Mouse (Mus musculus) heart, embryonic 15.5 days (tissue): ENCODE measurements around the gene Spen. TPM values are rescaled to one million over a fixed set of nuclear protein-coding genes. Genes with fewer than 3 reads are reported as not detected.

Source experiments
- ATAC-seq: fragments of 200-750 bp; cut with Nextera tagmentation; replicated peaks from 2 replicates; pipeline ENCODE4 v1.8.0; 2017; ENCODE audit warnings: low read depth, moderate TSS enrichment; ENCODE audit not compliant: insufficient number of reproducible peaks, insufficient read depth, low FRiP score
- H3K27ac ChIP-seq: fragments of 300-500 bp; sonication (generic); 2 replicates; pipeline ENCODE4 v1.5.1; 2015; ENCODE audit warnings: mild to moderate bottlenecking, inconsistent platforms
- H3K27me3 ChIP-seq: fragments of 300-500 bp; sonication (generic); 2 replicates; pipeline ENCODE4 v1.6.1; 2015; ENCODE audit warnings: inconsistent platforms
- H3K36me3 ChIP-seq: fragments of 300-500 bp; sonication (generic); 2 replicates; pipeline ENCODE4 v1.6.1; 2015; ENCODE audit warnings: mild to moderate bottlenecking, inconsistent platforms
- H3K4me1 ChIP-seq: fragments of 300-500 bp; sonication (generic); replicated peaks from 2 replicates; pipeline ENCODE4 v1.6.1; 2015; ENCODE audit warnings: inconsistent platforms
- H3K4me2 ChIP-seq: fragments of 300-500 bp; sonication (generic); 2 replicates; pipeline ENCODE4 v1.6.1; 2015; ENCODE audit warnings: inconsistent platforms, mild to moderate bottlenecking, moderate library complexity
- H3K4me3 ChIP-seq: fragments of 300-500 bp; sonication (generic); 2 replicates; pipeline ENCODE4 v1.5.1; 2015; ENCODE audit warnings: mild to moderate bottlenecking, inconsistent platforms
- H3K9ac ChIP-seq: fragments of 300-500 bp; sonication (generic); 2 replicates; pipeline ENCODE4 v1.6.1; 2015; ENCODE audit warnings: mild to moderate bottlenecking, inconsistent platforms
- H3K9me3 ChIP-seq: fragments of 300-500 bp; sonication (generic); replicated peaks from 2 replicates; pipeline ENCODE4 v1.6.1; 2016; ENCODE audit warnings: inconsistent platforms
- WGBS: fragments of 180-500 bp; shearing (Covaris S2); methylation state at CpG from one replicate; pipeline ENCODE4 v1.1.7; 2015; ENCODE audit warnings: mixed read lengths; 5-methylcytosine and 5-hydroxymethylcytosine counted together
- polyA plus RNA-seq: library from polyadenylated mRNA; unstranded; fragments of >200 nt; fragmentation: Nextera tagmentation; extraction: Ambion mirVana; gene quantifications from 2 replicates; pipeline ENCODE4 v1.2.1, GENCODE M21; 2015

The Spen gene
- polyA plus RNA-seq, 1 experiment from 2014 or later: 6.3 TPM

DNA sequence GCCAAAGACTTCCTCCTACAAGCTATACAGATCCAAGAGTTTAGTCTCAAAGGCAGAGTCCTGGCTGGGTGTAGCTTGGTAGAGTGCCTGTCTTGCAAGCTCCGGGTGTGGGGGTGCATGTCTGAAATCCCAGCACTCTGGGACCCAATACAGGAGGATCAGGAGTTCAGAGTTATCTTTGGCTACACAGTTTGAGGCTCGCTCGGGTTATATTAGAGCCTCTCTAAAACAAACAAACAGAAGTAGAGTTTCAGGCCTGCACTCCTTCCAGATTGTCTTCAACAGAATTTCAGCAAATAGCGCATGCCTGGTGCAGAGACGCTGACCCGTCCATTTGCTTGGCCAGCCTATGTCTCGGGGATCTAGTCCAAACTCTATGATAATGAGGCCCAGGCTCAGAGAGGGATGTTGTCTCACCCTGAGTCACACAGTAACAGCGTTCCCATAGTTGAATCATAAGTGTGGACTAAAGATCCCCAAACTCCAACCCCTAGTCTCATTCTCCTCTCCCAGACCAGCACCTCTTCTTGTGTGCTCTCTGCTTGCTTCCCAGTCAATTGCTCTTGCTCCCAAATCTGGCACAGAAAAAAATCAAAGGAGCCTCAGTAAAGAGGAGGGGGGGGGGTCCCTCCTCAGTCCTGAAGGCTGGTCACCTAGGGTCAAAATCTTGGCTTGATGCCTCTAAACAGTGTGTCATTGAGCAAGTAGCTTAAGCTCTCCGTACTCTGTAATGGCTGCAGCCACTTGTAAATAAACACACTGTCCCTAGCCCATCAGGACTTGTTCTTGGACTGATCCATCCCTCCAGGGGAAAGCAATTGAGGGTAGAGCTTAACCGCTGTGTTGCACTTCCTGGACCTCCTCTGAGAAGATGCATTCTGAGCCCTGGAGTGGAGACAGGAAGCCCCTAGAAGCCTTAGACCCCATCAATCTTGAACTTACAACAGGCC is 111.3 kb downstream of the Spen start:
- H3K4me1 ChIP-seq: peaks cover 32% of the 10 kb centered on the region
- H3K27ac ChIP-seq: peak overlapping the region; percentile 97
- H3K9me3 ChIP-seq: no peaks in the 10 kb centered on the region
- peak overlapping the region; percentile 75 for H3K4me2 ChIP-seq
- H3K4me3 ChIP-seq: peak overlapping the region; percentile 65; the same call in 1 of the 2 replicates
- H3K9ac ChIP-seq: peak overlapping the region; percentile 30; the same call in 1 of the 2 replicates
- H3K27me3 ChIP-seq: no peaks in the 10 kb centered on the region
- H3K36me3 ChIP-seq: no peaks in the 10 kb centered on the region
- WGBS: 53% methylated on average over 10 of the region's 10 CpGs
- no peak for ATAC-seq

DNA sequence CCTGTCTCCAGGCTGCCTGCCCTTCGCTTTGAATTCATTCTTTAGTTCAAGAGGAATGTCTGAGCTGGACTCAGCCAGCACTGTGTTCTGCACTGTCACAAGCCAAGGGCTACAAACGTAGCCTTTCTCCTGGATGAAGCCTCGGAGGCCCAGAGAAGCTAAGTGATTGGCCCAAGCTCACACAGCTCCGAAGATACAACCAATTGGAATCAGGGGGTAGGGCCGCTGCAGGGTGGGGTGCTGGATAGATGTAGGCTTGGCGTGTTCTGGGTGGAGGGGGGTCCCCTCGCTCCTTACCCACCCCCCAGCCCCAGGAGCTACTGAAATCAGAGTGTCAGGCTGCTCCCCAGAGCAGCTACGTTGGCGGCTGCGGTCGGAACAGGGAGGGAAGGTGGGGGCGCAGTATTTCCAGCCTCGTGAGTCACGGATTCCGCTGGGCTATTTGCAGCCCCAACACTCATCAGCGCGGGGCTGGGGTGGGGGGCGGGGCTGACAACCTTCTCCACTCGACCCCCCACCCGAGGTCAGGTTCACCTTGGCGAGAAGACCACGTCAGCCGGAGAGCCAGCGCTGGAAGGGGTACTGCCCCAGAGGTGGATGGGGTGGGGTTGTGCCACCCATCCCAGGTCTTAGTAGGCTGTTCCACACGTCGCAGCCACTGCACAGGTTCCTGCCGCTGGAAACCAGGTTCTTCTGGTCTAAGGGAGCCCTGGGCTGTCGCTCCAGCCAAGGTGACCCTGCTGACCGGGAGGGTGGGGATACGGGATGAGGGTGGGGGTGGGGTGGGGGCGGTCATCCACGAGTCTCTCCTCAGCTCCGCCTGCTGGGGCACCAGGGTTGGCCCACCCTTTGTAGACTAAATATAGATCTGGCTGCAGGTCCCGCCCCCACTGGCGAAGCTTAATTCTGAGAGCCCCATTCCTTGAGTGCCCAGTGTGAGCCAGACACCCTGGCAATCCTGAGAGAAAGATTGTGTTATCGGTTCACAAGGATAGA is 112.6 kb downstream of the Spen start:
- Histone ChIP-seq H3K9me3 (no peaks in the 10 kb centered on the region), H3K27me3 (no peaks in the 10 kb centered on the region), H3K36me3 (no peaks in the 10 kb centered on the region), H3K9ac (peak overlapping the region; percentile 81), H3K27ac (peak overlapping the region; percentile 97), H3K4me1 (peaks cover 38% of the 10 kb centered on the region), H3K4me2 (peak overlapping the region; percentile 75), H3K4me3 (peak overlapping the region; percentile 65)
- WGBS: 3% methylated on average over 36 of the region's 36 CpGs
- peak; percentile 70 for ATAC-seq

DNA sequence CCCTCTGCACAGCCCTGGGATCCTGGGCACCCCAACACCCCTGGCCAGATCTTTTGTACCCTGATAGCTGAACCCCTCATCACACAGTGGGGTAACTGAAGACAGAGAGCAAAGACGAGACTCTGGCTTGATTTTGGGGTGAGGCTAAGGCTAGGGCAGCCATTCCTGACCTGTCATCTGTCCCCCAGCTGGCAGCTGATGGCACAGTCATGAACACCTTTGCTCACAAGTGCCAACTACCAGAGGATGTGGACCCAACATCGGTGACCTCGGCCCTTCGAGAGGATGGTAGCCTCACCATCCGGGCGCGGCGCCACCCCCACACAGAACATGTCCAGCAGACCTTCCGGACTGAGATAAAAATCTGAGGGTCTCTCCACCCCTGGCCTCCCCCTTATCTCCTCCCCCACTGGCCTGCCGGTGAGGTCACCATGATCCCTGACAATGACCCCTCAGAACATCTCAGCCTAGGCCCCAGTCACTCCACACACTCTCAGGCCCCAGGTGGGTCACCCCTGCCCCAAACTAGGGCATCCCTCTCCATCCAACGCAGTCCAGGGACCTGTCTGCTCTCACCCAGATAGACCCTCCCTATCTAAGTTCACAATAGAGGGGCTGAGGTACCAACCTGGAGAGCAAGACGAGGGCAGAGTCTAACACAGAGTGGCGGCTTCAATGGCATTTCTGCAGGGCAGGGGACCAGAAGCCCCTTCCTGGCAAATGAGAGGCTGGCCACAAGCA is 114.5 kb downstream of the Spen start:
- 55% methylated on average over 13 of the region's 13 CpGs for WGBS
- Histone ChIP-seq H3K27me3 (no peaks in the 10 kb centered on the region), H3K4me2 (peak overlapping the region; percentile 75), H3K9ac (peak overlapping the region; percentile 81), H3K4me3 (peak overlapping the region; percentile 65), H3K36me3 (no peaks in the 10 kb centered on the region), H3K27ac (peak overlapping the region; percentile 97), H3K4me1 (peaks cover 53% of the 10 kb centered on the region), H3K9me3 (no peaks in the 10 kb centered on the region)
- ATAC-seq: no peak

DNA sequence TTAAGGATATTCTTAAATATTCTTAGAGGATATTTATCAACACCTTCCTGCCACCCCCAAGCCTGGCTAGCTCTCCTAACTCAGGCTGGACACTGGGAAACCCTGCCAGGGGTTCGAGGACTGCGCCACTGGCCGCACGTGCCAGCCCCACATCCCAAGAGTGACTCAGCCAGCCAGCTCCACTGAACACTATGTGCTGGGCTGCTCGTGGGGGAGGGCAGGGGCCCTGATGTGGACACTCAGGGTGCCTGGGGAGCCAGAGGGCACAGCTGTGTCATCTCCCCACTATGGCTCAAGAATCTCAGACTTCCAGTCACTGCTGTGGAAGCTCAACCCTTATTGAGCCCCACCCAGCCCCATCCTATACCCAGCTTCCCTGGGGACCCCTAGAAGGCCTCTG is 115.1 kb downstream of the Spen start:
- no peaks in the 10 kb centered on the region for H3K36me3 ChIP-seq
- H3K27ac ChIP-seq: peak overlapping the region; percentile 97
- 40% methylated on average over 5 of the region's 5 CpGs for WGBS
- H3K4me2 ChIP-seq: peak overlapping the region; percentile 75
- peak overlapping the region; percentile 81 for H3K9ac ChIP-seq
- H3K4me1 ChIP-seq: peaks cover 53% of the 10 kb centered on the region
- peak overlapping the region; percentile 65 for H3K4me3 ChIP-seq
- H3K9me3 ChIP-seq: no peaks in the 10 kb centered on the region
- no peak for ATAC-seq
- no peaks in the 10 kb centered on the region for H3K27me3 ChIP-seq

DNA sequence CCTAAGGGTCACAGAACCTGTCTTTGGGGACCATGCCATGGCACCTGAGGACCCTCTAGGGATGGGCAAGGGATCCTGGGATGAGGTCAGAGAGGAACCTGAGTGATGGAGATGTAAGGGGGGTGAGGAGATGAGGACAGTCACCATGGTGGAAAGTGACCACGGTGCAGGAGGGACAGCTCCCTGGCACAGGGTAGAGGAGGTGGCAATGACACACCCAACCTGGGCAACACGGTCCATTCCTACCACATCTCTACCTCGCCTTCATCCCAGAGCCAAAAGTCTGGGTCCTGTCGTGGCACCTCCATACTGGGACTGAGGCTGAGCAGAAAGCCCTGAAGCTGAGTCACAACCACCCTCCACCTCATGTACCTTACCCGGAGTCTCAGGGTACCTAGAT is 115.6 kb downstream of the Spen start:
- 44% methylated on average over 5 of the region's 5 CpGs for WGBS
- H3K9ac ChIP-seq: peak overlapping the region; percentile 81

DNA sequence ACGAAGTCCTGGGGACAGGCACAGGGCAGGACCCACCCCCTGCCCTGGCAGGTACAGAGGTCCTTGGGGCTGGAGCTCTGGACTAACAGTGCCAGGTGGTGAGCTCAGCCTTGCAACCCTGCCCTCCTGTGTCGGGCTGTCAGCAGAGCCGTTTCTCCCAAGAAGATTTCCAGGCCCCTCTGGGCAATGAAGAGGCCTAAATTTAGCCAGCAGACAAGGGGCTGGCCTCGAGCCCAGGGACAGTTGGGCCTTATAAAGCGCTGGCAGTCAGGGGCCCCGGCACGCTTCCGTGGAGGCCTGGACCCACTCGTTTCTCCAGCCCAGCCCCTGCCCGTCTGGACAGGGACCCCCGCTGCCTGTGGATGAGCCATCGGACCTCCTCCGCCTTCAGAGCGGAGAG is 117.0 kb downstream of the Spen start:
- Histone ChIP-seq H3K9ac (peak overlapping the region; percentile 81), H3K4me1 (peaks cover 42% of the 10 kb centered on the region), H3K27ac (peak overlapping the region; percentile 99), H3K9me3 (no peaks in the 10 kb centered on the region), H3K4me3 (peak overlapping the region; percentile 65), H3K36me3 (no peaks in the 10 kb centered on the region), H3K4me2 (peak overlapping the region; percentile 75), H3K27me3 (no peaks in the 10 kb centered on the region)
- WGBS: 17% methylated on average over 14 of the region's 14 CpGs
- ATAC-seq: peak; percentile 70

More for the DNA sequence above, 115.6 kb downstream of the Spen start:
- peaks cover 53% of the 10 kb centered on the region for H3K4me1 ChIP-seq
- no peaks in the 10 kb centered on the region for H3K27me3 ChIP-seq
- no peaks in the 10 kb centered on the region for H3K9me3 ChIP-seq
- H3K4me3 ChIP-seq: peak overlapping the region; percentile 65
- ATAC-seq: no peak
- H3K4me2 ChIP-seq: peak overlapping the region; percentile 75
- H3K36me3 ChIP-seq: no peaks in the 10 kb centered on the region
- H3K27ac ChIP-seq: peak overlapping the region; percentile 97

DNA sequence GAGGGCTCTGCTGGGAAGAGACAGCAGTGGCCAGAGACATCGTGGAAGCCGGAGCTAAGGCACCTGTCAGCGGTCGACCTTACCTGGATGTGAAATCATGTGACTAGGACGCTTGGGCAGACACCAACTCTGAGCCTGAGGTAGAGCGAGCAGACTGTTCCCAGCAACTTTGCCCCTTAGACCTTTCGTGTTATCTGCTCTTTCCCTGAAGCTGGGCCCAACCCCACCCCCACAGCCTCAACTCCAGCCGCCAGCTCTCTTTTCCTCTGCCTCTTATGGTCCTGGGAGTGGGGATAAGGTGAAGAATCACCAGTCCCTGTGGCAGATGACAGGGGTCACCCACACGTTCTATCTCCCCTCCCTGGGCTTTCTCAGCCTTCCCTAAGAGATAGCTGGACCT is 117.5 kb downstream of the Spen start:
- Histone ChIP-seq H3K9ac (peak overlapping the region; percentile 57), H3K4me2 (peak overlapping the region; percentile 75), H3K4me1 (peaks cover 36% of the 10 kb centered on the region), H3K9me3 (no peaks in the 10 kb centered on the region), H3K27ac (peak overlapping the region; percentile 99), H3K36me3 (no peaks in the 10 kb centered on the region), H3K27me3 (no peaks in the 10 kb centered on the region), H3K4me3 (peak overlapping the region; percentile 34)
- ATAC-seq: peak; percentile 2; the same call in 1 of the 2 replicates
- WGBS: 22% methylated on average over 9 of the region's 9 CpGs

DNA sequence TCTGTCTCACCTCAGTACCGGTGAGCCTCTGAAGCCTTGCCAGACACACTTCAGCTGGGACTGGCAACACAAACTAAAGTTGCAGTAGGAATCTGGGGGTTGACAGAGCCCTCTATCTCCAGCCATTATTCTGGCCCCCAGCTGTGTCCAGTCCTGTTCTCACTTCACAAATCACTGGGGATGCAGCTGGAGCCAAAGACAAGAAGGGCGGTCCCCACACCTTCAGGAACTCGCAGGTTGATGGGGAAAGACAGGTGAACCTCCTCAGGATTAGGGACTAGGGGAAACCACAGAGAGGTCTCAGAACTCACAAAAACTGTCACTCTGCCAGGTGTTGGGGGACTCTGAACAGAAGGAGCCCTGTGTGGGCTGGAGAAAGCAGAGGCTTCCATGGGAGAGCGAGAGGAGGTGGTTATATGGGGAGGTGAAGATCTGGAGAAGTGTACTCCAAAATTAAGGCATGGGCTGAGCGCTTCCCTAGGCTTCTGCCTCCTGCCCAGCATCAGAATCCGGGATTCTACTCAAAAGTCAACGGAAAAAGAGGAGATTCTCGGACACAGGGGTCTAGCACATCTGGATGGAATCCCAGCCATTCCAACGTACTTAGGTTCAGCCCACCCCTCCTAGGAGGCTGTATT is 118.1 kb downstream of the Spen start, which contains the start of gene Hspb7:
TSS of gene Hspb7 (plus strand) at position 588 of the 638 bp plus-strand sequence.
- Histone ChIP-seq H3K36me3 (no peaks in the 10 kb centered on the region), H3K9me3 (no peaks in the 10 kb centered on the region), H3K4me1 (peaks cover 32% of the 10 kb centered on the region), H3K4me3 (peak within 1 kb of the TSS; percentile 65), H3K4me2 (peak within 1 kb of the TSS; percentile 75), H3K27ac (peak within 1 kb of the TSS; percentile 99), H3K27me3 (no peaks in the 10 kb centered on the region), H3K9ac (peak within 1 kb of the TSS; percentile 81)
- WGBS: 30% methylated on average over 9 of the region's 9 CpGs
- no peak for ATAC-seq

DNA sequence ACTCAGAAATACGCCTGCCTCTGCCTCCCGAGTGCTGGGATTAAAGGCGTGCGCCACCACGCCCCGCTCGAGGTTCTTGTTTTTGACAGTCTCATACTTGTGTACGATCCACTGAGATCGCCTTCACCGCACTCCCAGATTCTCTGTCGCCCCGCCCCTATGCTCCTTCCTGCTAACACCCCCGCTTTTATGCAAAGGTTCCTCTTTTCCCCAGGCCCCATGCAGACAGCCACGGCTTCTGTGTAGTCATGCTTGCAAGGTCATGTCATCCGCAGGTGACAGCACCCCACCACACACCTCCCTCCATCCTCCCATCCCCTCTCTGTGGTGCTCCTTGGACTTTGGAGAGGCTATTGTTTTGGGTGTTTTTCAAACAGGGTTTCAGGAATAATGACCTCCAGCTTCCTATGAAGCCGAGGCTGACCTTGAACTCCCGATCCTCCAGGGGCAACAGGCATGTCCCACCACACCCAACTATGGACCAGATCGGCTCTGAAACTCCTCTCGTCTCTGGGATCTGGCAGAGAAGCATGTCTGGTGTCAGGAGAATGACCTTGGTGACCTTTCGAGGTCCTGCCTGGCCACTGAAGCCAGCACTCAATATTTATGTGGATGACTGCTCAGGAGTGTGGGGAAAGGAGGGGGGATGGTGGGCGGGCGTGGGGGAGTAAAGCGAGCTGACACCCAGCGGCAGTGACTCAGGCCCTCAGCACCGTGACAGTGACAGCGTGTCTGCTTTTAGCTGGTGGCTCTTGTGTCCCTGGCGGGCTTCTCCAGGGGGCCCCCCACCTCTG is 118.8 kb downstream of the Spen start:
- Histone ChIP-seq H3K4me2 (peak overlapping the region; percentile 75), H3K4me1 (peaks cover 25% of the 10 kb centered on the region), H3K9me3 (no peaks in the 10 kb centered on the region), H3K27ac (peak overlapping the region; percentile 99), H3K4me3 (peak overlapping the region; percentile 34; the same call in 1 of the 2 replicates), H3K36me3 (no peaks in the 10 kb centered on the region), H3K9ac (peak overlapping the region; percentile 57; the same call in 1 of the 2 replicates), H3K27me3 (no peaks in the 10 kb centered on the region)
- peak; percentile 8; the same call in 1 of the 2 replicates for ATAC-seq
- 47% methylated on average over 27 of the region's 27 CpGs for WGBS
